Mouse (Mus musculus): ENCODE data around the gene Prkd3. TPM values are rescaled to one million over a fixed set of nuclear protein-coding genes. Genes with fewer than 3 reads are reported as not detected.

Prkd3 gene
- polyA plus RNA-seq, 2 experiments = 38.5 to 43.2 TPM

DNA sequence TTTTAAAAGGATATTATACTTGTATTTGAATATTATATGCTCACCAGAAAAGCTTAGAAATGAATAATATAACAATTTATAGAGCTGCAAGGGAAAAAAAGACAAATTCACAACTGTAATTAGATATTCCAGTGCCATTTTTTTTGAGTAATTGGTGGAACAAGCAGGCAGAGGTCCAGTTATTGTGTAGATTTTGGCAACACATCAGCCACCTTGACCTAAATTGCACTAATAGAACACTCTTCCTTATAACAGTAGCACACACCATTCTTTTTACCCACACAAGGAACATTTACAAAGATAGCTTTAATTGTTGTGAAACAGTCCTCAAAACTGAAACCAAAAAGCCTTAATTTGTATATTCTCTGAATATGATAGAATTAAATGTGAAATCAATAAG is 19.0 kb upstream of the Prkd3 start:
- TF ChIP-seq POLR2A (IDR thresholded peaks at IDR 0.05; ENCODE audit: borderline replicate concordance, extremely low read depth, insufficient read depth, insufficient read length) = no peak
- H3K9me3 ChIP-seq (ENCODE audit: control insufficient read depth, low read length) = no peaks in the 10 kb centered on the region

DNA sequence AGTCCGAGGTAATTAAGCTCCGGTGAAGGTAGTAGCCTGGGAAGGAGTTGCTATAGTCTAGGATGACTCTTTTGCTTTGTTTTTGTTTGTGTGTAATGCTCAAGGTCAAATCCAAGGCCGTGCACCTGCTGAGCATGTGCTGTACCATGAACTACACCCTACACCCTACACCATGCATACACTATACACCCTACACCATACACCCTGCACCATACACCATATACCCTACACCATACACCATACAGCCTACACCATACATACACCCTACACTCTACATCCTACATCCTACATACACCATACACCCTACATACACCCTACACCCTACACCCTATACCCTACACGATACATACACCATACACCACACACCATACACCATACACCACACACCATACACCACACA is 12.2 kb upstream of the Prkd3 start:
- ATAC-seq (ENCODE audit: low FRiP score, low read depth) (no peak), DNase-seq (ENCODE audit: low spot score) (no peak)
- Histone ChIP-seq H3K27ac (replicated peaks; ENCODE audit: low read depth, low read length) (no peak overlapping the region), H3K27me3 (ENCODE audit: control insufficient read depth, insufficient read depth, low read length) (no peaks in the 10 kb centered on the region), H3K9ac (ENCODE audit: low read depth, low read length, severe bottlenecking) (no peak overlapping the region), H3K9me3 (ENCODE audit: control insufficient read depth, low read length) (no peaks in the 10 kb centered on the region), H3K4me2 (replicated peaks; ENCODE audit: low read depth, low read length, severe bottlenecking) (no peak overlapping the region), H3K4me1 (ENCODE audit: control insufficient read depth, insufficient read depth, low read length) (no peaks in the 10 kb centered on the region), H3K36me3 (ENCODE audit: control insufficient read depth, insufficient read depth, low read length) (no peaks in the 10 kb centered on the region), H3K4me3 (replicated peaks; ENCODE audit: low read length) (no peak overlapping the region)
- 78% methylated on average over 4 of the region's 4 CpGs for WGBS
- no peak for TF ChIP-seq POLR2A (IDR thresholded peaks at IDR 0.05; ENCODE audit: borderline replicate concordance, extremely low read depth, insufficient read depth, insufficient read length)

More for the DNA sequence above, 19.0 kb upstream of the Prkd3 start:
- no peak overlapping the region for H3K4me2 ChIP-seq (replicated peaks; ENCODE audit: low read depth, low read length, severe bottlenecking)
- DNase-seq (ENCODE audit: low spot score) (no peak), ATAC-seq (ENCODE audit: low FRiP score, low read depth) (no peak)
- H3K9ac ChIP-seq (ENCODE audit: low read depth, low read length, severe bottlenecking) = no peak overlapping the region
- H3K4me3 ChIP-seq (replicated peaks; ENCODE audit: low read length) = no peak overlapping the region
- H3K4me1 ChIP-seq (ENCODE audit: control insufficient read depth, insufficient read depth, low read length) = no peaks in the 10 kb centered on the region
- no peaks in the 10 kb centered on the region for H3K36me3 ChIP-seq (ENCODE audit: control insufficient read depth, insufficient read depth, low read length)
- H3K27me3 ChIP-seq (ENCODE audit: control insufficient read depth, insufficient read depth, low read length) = no peaks in the 10 kb centered on the region
- no peak overlapping the region for H3K27ac ChIP-seq (replicated peaks; ENCODE audit: low read depth, low read length)

DNA sequence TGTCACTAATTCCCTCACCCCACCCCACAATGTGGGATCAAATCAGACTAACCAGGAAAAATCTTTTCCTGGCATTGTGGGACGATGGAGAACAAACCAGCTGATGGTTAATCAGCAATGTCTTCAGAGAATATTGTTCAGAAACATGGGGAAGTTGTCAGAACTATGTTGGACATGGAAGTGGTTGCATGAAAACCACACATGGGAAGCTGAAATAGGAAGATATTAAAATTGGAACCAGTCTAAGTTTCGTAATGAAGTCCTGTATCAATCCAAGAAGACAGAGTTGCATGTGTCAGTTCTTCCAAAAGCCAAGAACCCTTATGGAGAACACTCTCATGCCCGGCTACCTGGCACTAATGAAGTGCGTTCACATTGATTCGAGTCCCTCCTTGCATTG is 11.0 kb upstream of the Prkd3 start:
- H3K9me3 ChIP-seq (ENCODE audit: control insufficient read depth, low read length) = no peaks in the 10 kb centered on the region
- no peak overlapping the region for H3K4me3 ChIP-seq (replicated peaks; ENCODE audit: low read length)
- DNase-seq (ENCODE audit: low spot score) (no peak), ATAC-seq (ENCODE audit: low FRiP score, low read depth) (no peak)
- no peak overlapping the region for H3K9ac ChIP-seq (ENCODE audit: low read depth, low read length, severe bottlenecking)
- no peaks in the 10 kb centered on the region for H3K4me1 ChIP-seq (ENCODE audit: control insufficient read depth, insufficient read depth, low read length)
- no peak for TF ChIP-seq POLR2A (IDR thresholded peaks at IDR 0.05; ENCODE audit: borderline replicate concordance, extremely low read depth, insufficient read depth, insufficient read length)
- H3K4me2 ChIP-seq (replicated peaks; ENCODE audit: low read depth, low read length, severe bottlenecking) = no peak overlapping the region
- H3K27ac ChIP-seq (replicated peaks; ENCODE audit: low read depth, low read length) = no peak overlapping the region
- no peaks in the 10 kb centered on the region for H3K27me3 ChIP-seq (ENCODE audit: control insufficient read depth, insufficient read depth, low read length)
- no peaks in the 10 kb centered on the region for H3K36me3 ChIP-seq (ENCODE audit: control insufficient read depth, insufficient read depth, low read length)
- 87% methylated on average over 5 of the region's 5 CpGs for WGBS

DNA sequence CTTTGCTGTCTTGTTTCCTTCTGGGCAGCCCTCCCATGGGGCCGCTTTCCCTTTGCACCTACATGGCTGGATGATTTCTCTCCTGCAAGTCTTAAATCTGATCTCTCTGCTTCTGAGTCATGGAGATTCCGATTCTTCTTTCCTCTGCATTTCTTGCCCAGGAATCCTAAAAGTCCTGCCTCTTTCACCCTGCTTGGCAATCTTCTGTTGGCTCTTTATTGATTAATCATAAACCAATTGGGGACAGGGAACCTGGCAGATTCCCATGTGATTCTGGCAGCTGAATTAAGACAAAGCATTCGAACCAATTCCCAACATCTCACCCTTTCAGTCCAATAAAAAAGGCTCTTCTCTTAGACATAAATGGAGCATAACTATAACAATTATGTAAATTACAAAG is 8.6 kb upstream of the Prkd3 start:
- no peak for TF ChIP-seq POLR2A (IDR thresholded peaks at IDR 0.05; ENCODE audit: borderline replicate concordance, extremely low read depth, insufficient read depth, insufficient read length)
- H3K9ac ChIP-seq (ENCODE audit: low read depth, low read length, severe bottlenecking) = no peak overlapping the region
- WGBS = 81% methylated on average over 3 of the region's 3 CpGs

DNA sequence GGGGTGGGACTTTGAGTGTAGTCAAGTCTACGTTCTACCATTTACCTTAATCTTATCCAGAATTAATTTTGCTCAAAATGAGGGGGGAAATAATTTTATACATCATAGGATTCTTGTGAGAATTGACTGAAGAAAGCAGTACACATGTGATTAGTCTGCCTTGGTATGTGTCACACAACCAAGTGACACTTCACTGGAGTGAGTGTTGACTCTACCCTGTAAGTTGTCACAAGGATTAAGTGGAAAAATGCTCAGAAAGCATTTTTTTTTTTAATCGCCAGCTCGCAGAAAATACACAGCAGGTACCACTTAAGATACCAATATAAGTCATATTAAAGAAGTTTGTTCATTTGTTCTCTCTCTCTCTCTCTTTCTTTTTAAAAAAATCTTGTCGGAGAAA is 3.9 kb upstream of the Prkd3 start:
- no peak overlapping the region for H3K4me2 ChIP-seq (replicated peaks; ENCODE audit: low read depth, low read length, severe bottlenecking)
- 0 out of 2 replicates have a peak, but pooled peaks cover 3% of the 10 kb centered on the region for H3K4me1 ChIP-seq (ENCODE audit: control insufficient read depth, insufficient read depth, low read length)
- DNase-seq (ENCODE audit: low spot score) (no peak), ATAC-seq (ENCODE audit: low FRiP score, low read depth) (no peak)
- H3K36me3 ChIP-seq (ENCODE audit: control insufficient read depth, insufficient read depth, low read length) = no peaks in the 10 kb centered on the region
- WGBS = 39% methylated on average over 4 of the region's 4 CpGs
- no peak overlapping the region for H3K9ac ChIP-seq (ENCODE audit: low read depth, low read length, severe bottlenecking)
- no peak overlapping the region for H3K27ac ChIP-seq (replicated peaks; ENCODE audit: low read depth, low read length)
- TF ChIP-seq POLR2A (IDR thresholded peaks at IDR 0.05; ENCODE audit: borderline replicate concordance, extremely low read depth, insufficient read depth, insufficient read length) = no peak
- H3K9me3 ChIP-seq (ENCODE audit: control insufficient read depth, low read length) = no peaks in the 10 kb centered on the region
- H3K27me3 ChIP-seq (ENCODE audit: control insufficient read depth, insufficient read depth, low read length) = no peaks in the 10 kb centered on the region
- no peak overlapping the region for H3K4me3 ChIP-seq (replicated peaks; ENCODE audit: low read length)

More for the DNA sequence above, 8.6 kb upstream of the Prkd3 start:
- H3K27me3 ChIP-seq (ENCODE audit: control insufficient read depth, insufficient read depth, low read length) = no peaks in the 10 kb centered on the region
- ATAC-seq (ENCODE audit: low FRiP score, low read depth) (no peak), DNase-seq (ENCODE audit: low spot score) (no peak)
- no peaks in the 10 kb centered on the region for H3K9me3 ChIP-seq (ENCODE audit: control insufficient read depth, low read length)
- no peaks in the 10 kb centered on the region for H3K4me1 ChIP-seq (ENCODE audit: control insufficient read depth, insufficient read depth, low read length)
- H3K4me3 ChIP-seq (replicated peaks; ENCODE audit: low read length) = no peak overlapping the region
- no peak overlapping the region for H3K27ac ChIP-seq (replicated peaks; ENCODE audit: low read depth, low read length)
- H3K4me2 ChIP-seq (replicated peaks; ENCODE audit: low read depth, low read length, severe bottlenecking) = no peak overlapping the region
- no peaks in the 10 kb centered on the region for H3K36me3 ChIP-seq (ENCODE audit: control insufficient read depth, insufficient read depth, low read length)

DNA sequence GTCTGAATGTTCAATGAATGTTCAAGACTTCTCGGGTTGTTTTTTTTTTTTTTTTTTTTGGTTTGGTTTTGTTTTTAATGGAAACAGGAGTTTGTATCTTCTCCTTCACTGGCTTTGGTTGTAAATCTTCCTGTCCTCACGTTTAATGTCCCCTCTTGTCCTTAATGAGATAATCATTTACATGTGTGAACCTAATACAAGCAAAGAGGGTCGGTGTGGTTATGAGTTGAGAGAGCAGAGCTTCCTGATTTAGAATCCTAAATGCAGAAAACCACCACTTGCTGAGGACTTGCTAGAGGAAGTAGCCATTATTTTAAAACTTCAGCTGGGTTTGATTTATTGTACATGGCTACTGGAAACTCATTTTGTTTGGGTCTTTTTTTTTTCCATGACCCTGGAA is 2.1 kb upstream of the Prkd3 start:
- 13% methylated on average over 3 of the region's 3 CpGs for WGBS

More for the DNA sequence above, 2.1 kb upstream of the Prkd3 start:
- H3K4me2 ChIP-seq (replicated peaks; ENCODE audit: low read depth, low read length, severe bottlenecking) = no peak overlapping the region
- no peak overlapping the region for H3K27ac ChIP-seq (replicated peaks; ENCODE audit: low read depth, low read length)
- TF ChIP-seq POLR2A (IDR thresholded peaks at IDR 0.05; ENCODE audit: borderline replicate concordance, extremely low read depth, insufficient read depth, insufficient read length) = no peak
- no peak overlapping the region for H3K4me3 ChIP-seq (replicated peaks; ENCODE audit: low read length)
- peaks cover 17% of the 10 kb centered on the region for H3K4me1 ChIP-seq (ENCODE audit: control insufficient read depth, insufficient read depth, low read length)
- DNase-seq (ENCODE audit: low spot score) (no peak), ATAC-seq (ENCODE audit: low FRiP score, low read depth) (no peak)
- no peaks in the 10 kb centered on the region for H3K27me3 ChIP-seq (ENCODE audit: control insufficient read depth, insufficient read depth, low read length)
- no peaks in the 10 kb centered on the region for H3K36me3 ChIP-seq (ENCODE audit: control insufficient read depth, insufficient read depth, low read length)
- no peak overlapping the region for H3K9ac ChIP-seq (ENCODE audit: low read depth, low read length, severe bottlenecking)
- H3K9me3 ChIP-seq (ENCODE audit: control insufficient read depth, low read length) = no peaks in the 10 kb centered on the region

Measured in limb, embryonic 14.5 days (tissue).